Mouse (Mus musculus): Measurements from ENCODE around the gene Olfr788. TPM values are rescaled to one million over a fixed set of nuclear protein-coding genes. Genes with fewer than 3 reads are reported as not detected.

Olfr788 gene
- not detected in 2 replicates for total RNA-seq (2014; rRNA removed)
- polyA plus RNA-seq (2015; fragmentation: Nextera tagmentation; extraction: Ambion mirVana), result not detected in 2 replicates

DNA sequence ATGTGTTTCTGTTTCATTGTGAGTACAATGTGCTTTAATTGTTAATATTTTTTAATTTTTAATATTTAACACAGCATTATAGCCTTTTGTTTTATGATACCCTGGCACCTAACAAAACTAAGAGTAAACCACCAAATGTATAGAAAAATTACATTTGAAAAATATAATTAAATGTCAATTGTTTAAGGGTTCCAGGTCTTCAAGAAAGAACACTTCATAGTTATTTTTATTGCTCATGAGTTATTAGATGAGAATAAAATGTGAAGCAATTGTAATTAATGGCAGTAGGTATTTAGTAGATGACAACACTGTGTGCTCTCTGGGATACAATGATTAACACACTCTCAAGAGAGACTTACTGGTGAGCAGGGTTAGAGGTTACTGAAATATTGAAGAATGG is at the start of gene Olfr788:
Gene Olfr788, plus strand, starts transcription at position 301 of the 400 bp plus-strand sequence.
- Histone ChIP-seq H3K4me3 (ENCODE audit: low read depth, low read length) (no peak within 1 kb of the TSS), H3K27me3 (ENCODE audit: insufficient read depth, low read length) (no peaks in the 10 kb centered on the region), H3K9me3 (ENCODE audit: low read length) (no peaks in the 10 kb centered on the region), H3K27ac (ENCODE audit: low read depth, low read length) (no peak within 1 kb of the TSS), H3K36me3 (ENCODE audit: insufficient read depth) (no peaks in the 10 kb centered on the region), H3K9ac (no peak within 1 kb of the TSS), H3K4me1 (ENCODE audit: insufficient read depth) (no peaks in the 10 kb centered on the region), H3K4me2 (ENCODE audit: low read depth) (no peak within 1 kb of the TSS)
- ATAC-seq, result no peak
- DNase-seq, result no peak
- no peak for TF ChIP-seq CTCF (IDR thresholded peaks at IDR 0.05; ENCODE audit: low read depth)

GRCm38 (mm10) chr10:129427006-129427405 is 43.8 kb upstream of the Olfr788 start, which contains the start of gene Olfr786:
Gene Olfr786, plus strand, starts transcription at chr10:129427306.
- no peak for ATAC-seq
- H3K4me3 ChIP-seq (ENCODE audit: low read depth, low read length), result no peak within 1 kb of the TSS
- H3K4me2 ChIP-seq (ENCODE audit: low read depth), result no peak within 1 kb of the TSS
- no peaks in the 10 kb centered on the region for H3K27me3 ChIP-seq (ENCODE audit: insufficient read depth, low read length)
- H3K9me3 ChIP-seq (ENCODE audit: low read length), result no peaks in the 10 kb centered on the region
- no peak for DNase-seq
- no peak within 1 kb of the TSS for H3K27ac ChIP-seq (ENCODE audit: low read depth, low read length)
- no peaks in the 10 kb centered on the region for H3K36me3 ChIP-seq (ENCODE audit: insufficient read depth)
- H3K9ac ChIP-seq, result no peak within 1 kb of the TSS
- TF ChIP-seq CTCF (IDR thresholded peaks at IDR 0.05; ENCODE audit: low read depth), result no peak
- H3K4me1 ChIP-seq (ENCODE audit: insufficient read depth), result no peaks in the 10 kb centered on the region

- no peak for DNase-seq
Measured at GRCm38 (mm10) chr10:129461562-129461961, 9.2 kb upstream of the Olfr788 start, which contains the start of gene Olfr787. Gene Olfr787, plus strand, starts transcription at chr10:129461862.

GRCm38 (mm10) chr10:129473256-129473655 is 2.5 kb downstream of the Olfr788 start:
- ATAC-seq (no peak), DNase-seq (no peak)
- no peak for TF ChIP-seq CTCF (IDR thresholded peaks at IDR 0.05; ENCODE audit: low read depth)
- H3K27ac ChIP-seq (ENCODE audit: low read depth, low read length), result no peak overlapping the region
- H3K9me3 ChIP-seq (ENCODE audit: low read length), result no peaks in the 10 kb centered on the region
- no peaks in the 10 kb centered on the region for H3K36me3 ChIP-seq (ENCODE audit: insufficient read depth)
- WGBS, result 40% methylated on average over 2 of the region's 2 CpGs
- no peak overlapping the region for H3K9ac ChIP-seq
- no peaks in the 10 kb centered on the region for H3K27me3 ChIP-seq (ENCODE audit: insufficient read depth, low read length)
- no peak overlapping the region for H3K4me2 ChIP-seq (ENCODE audit: low read depth)
- no peak overlapping the region for H3K4me3 ChIP-seq (ENCODE audit: low read depth, low read length)
- H3K4me1 ChIP-seq (ENCODE audit: insufficient read depth), result no peaks in the 10 kb centered on the region

More at GRCm38 (mm10) chr10:129461562-129461961, 9.2 kb upstream of the Olfr788 start, which contains the start of gene Olfr787:
- no peak within 1 kb of the TSS for H3K9ac ChIP-seq
- no peak within 1 kb of the TSS for H3K4me3 ChIP-seq (ENCODE audit: low read depth, low read length)
- no peaks in the 10 kb centered on the region for H3K4me1 ChIP-seq (ENCODE audit: insufficient read depth)
- no peaks in the 10 kb centered on the region for H3K9me3 ChIP-seq (ENCODE audit: low read length)
- WGBS, result 82% methylated on average over 3 of the region's 3 CpGs
- no peak within 1 kb of the TSS for H3K4me2 ChIP-seq (ENCODE audit: low read depth)
- TF ChIP-seq CTCF (IDR thresholded peaks at IDR 0.05; ENCODE audit: low read depth), result no peak
- H3K27ac ChIP-seq (ENCODE audit: low read depth, low read length), result no peak within 1 kb of the TSS
- H3K36me3 ChIP-seq (ENCODE audit: insufficient read depth), result no peaks in the 10 kb centered on the region
- ATAC-seq, result no peak
- no peaks in the 10 kb centered on the region for H3K27me3 ChIP-seq (ENCODE audit: insufficient read depth, low read length)

DNA sequence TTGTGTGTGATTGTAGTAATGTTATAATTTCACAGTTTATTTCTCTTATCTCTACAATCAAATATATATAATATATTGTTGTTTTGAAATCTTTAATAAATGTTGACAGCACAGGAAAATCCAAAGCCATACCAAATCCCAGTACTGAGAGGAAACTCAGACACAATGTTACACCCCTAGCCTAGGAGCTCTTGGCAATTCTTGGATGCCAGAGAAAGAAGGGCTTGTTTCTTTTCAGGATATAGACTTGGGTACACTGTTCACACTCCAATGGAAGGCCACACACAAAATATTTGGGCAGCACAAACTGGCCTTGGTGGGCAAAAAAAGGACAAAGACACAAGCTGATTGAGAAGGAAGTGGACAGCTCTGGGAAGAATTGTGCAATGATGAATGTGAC is 2.9 kb downstream of the Olfr788 start:
- Histone ChIP-seq H3K4me2 (ENCODE audit: low read depth) (no peak overlapping the region), H3K27me3 (ENCODE audit: insufficient read depth, low read length) (no peaks in the 10 kb centered on the region), H3K27ac (ENCODE audit: low read depth, low read length) (no peak overlapping the region), H3K4me3 (ENCODE audit: low read depth, low read length) (no peak overlapping the region), H3K9ac (no peak overlapping the region), H3K9me3 (ENCODE audit: low read length) (no peaks in the 10 kb centered on the region), H3K36me3 (ENCODE audit: insufficient read depth) (no peaks in the 10 kb centered on the region), H3K4me1 (ENCODE audit: insufficient read depth) (no peaks in the 10 kb centered on the region)
- no peak for TF ChIP-seq CTCF (IDR thresholded peaks at IDR 0.05; ENCODE audit: low read depth)
- DNase-seq (no peak), ATAC-seq (no peak)

GRCm38 (mm10) chr10:129484452-129484851 is 13.7 kb downstream of the Olfr788 start, which contains the start of gene Olfr789:
Gene Olfr789, plus strand, starts transcription at chr10:129484752.
- WGBS, result 65% methylated on average over 2 of the region's 2 CpGs
- Histone ChIP-seq H3K36me3 (ENCODE audit: insufficient read depth) (no peaks in the 10 kb centered on the region), H3K27me3 (ENCODE audit: insufficient read depth, low read length) (no peaks in the 10 kb centered on the region), H3K27ac (ENCODE audit: low read depth, low read length) (no peak within 1 kb of the TSS), H3K9ac (no peak within 1 kb of the TSS), H3K4me3 (ENCODE audit: low read depth, low read length) (no peak within 1 kb of the TSS), H3K9me3 (ENCODE audit: low read length) (no peaks in the 10 kb centered on the region), H3K4me1 (ENCODE audit: insufficient read depth) (no peaks in the 10 kb centered on the region), H3K4me2 (ENCODE audit: low read depth) (no peak within 1 kb of the TSS)
- ATAC-seq (no peak), DNase-seq (no peak)
- no peak for TF ChIP-seq CTCF (IDR thresholded peaks at IDR 0.05; ENCODE audit: low read depth)

- Histone ChIP-seq H3K36me3 (ENCODE audit: insufficient read depth) (no peaks in the 10 kb centered on the region), H3K4me3 (ENCODE audit: low read depth, low read length) (no peak overlapping the region), H3K27me3 (ENCODE audit: insufficient read depth, low read length) (no peaks in the 10 kb centered on the region), H3K9ac (no peak overlapping the region), H3K27ac (ENCODE audit: low read depth, low read length) (no peak overlapping the region), H3K9me3 (ENCODE audit: low read length) (no peaks in the 10 kb centered on the region), H3K4me2 (ENCODE audit: low read depth) (no peak overlapping the region), H3K4me1 (ENCODE audit: insufficient read depth) (no peaks in the 10 kb centered on the region)
- no peak for DNase-seq
- 77% methylated on average over 2 of the region's 2 CpGs for WGBS
- TF ChIP-seq CTCF (IDR thresholded peaks at IDR 0.05; ENCODE audit: low read depth), result no peak
- ATAC-seq, result no peak
Measured at GRCm38 (mm10) chr10:129490101-129490500, 19.3 kb downstream of the Olfr788 start.

All from forebrain, postnatal 0 days (tissue).